Mouse (Mus musculus): ENCODE data around the gene Bpifa2.
"Not testable (repeated sequence)": the region's sequence is repeated elsewhere in the genome, so short reads cannot be mapped to it uniquely, and the experiment has no call there.

The Bpifa2 gene

GRCm38 (mm10) chr2:154007965-154008364 is at the start of gene Bpifa2:
Gene Bpifa2 (plus strand): TSS chr2:154008265.
- no peak for DNase-seq (ENCODE audit: low spot score)

DNA sequence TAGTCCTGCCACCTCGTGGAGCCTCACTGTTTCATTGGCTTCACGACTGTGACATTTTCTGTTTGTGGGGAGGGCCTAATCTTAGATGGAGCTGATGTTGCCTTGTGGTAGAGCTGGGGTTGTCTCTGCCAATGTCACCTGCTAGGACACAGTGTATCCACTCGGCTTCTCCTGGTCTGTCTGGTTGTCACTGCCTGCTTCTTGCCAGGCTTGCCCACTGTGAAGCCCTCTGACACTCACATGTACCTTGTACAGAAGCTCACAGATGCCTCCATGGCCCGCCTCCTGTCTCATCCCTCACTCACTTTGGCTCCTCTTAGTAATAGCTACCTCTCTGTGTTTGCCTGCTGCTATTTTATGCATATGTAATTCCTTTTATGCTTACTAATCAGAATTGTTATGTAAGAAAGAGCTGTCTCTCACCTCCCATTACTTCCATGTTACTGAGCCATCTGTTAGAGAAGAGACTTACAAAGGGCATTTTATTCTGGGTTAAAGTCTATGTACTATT is 45.2 kb upstream of the Bpifa2 start:
- no peak for DNase-seq (ENCODE audit: low spot score)

- no peak for DNase-seq (ENCODE audit: low spot score)
Measured at GRCm38 (mm10) chr2:153963334-153963733, 44.7 kb upstream of the Bpifa2 start.

GRCm38 (mm10) chr2:153970221-153970620 is 37.8 kb upstream of the Bpifa2 start:
- DNase-seq (ENCODE audit: low spot score), result no peak

GRCm38 (mm10) chr2:153974582-153974981 is 33.5 kb upstream of the Bpifa2 start, which contains the start of gene Bpifa6:
Gene Bpifa6 (plus strand): TSS chr2:153974945.
- DNase-seq (ENCODE audit: low spot score), result no peak

DNA sequence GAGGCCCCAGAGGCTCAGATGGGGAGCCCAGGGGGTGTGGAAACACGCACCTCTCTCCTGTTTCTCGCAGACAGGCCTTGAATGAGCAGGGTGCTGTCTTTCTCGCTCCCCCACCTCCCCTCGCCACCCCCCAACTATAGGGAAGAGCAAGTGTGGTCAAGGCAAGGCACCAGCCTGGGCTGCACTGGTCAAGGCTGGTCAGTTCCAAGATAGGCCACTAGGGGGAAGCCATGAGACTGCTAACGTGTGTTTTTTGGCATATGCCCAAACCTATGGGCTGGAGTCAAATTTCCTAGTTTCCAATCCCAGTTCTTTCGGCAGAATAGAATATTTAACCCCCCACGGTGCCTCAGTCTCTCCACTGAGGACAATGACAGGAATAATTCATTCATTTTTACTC is 12.3 kb upstream of the Bpifa2 start:
- peak; percentile 76 for DNase-seq (ENCODE audit: low spot score)

GRCm38 (mm10) chr2:154000501-154000900 is 7.6 kb upstream of the Bpifa2 start:
- DNase-seq (ENCODE audit: low spot score), result no peak

DNA sequence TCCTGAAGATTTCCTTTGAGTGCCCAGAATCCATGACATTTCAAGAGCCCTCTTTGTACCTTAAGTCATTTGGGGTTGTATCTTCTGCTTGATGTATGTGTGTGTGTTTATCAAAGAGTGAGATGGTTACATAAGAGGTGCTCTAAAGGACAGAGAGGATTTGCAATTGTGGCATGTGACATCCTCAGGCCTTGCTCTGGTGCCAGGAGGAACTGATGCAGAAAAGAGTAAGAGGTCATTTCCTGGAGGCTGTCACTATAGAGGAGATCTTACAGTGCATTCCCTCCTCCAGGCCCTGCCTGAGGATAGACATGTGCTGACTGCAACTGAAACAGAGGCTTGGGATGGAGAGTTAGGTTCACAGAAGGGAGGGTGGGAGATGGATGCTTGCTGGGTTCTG is 7.0 kb upstream of the Bpifa2 start:
- DNase-seq (ENCODE audit: low spot score), result no peak

DNA sequence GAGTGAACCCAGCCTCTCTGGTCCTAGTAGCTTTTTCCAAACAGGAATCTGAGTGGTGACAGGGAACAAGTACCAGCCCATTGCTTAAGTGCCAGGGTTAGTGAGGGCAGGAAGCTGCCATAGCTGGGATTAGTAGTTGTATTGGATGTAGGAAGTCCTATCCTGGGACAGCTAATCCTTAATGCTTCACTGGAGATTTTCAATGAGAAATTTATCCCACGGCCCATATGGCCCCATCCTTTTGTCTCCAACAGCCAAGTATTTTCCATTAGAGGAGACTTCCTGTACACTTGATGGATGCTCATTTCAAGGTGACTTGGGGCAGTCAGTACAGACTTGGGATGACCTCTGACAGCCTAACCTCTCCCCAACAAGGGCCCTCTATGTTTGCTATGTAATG is 3.6 kb upstream of the Bpifa2 start:
- no peak for DNase-seq (ENCODE audit: low spot score)

DNA sequence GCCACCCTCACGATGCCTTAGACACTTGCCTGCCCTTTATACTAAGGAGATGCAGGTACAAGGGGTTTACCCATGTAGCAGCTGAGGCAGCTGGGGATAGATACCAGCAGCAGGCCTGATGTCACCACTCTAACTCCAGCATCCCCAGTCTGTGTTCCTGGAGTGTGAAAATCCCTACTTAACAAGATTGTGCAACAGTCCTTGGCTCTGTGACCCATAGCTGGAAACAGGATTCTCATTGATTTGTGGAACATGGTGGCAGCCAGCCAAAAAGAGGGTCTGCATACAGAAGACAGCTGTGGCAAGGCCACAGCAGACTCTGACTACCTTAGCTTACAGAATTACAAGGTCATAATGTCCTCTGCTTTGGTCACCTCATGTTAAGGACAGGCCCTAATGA is 3.0 kb upstream of the Bpifa2 start:
- DNase-seq (ENCODE audit: low spot score), result no peak

DNA sequence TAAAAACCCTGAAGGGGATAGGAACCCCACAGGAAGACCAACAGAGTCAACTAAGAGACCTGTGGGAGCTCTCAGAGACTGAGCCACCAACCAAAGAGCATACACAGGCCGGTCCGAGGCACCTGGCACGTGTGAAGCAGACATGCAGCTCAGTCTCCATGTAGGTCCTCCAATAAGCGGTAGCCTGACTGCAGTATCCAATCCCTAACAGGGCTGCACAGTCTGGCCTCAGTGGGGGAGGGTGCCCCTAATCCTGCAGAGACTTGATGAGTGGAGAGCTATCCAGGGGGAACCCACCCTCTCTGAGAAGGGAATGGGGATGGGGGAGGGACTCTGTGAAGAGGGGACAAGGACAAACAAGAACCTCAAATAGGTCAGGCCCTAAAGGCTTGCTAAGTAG is 2.3 kb upstream of the Bpifa2 start:
- no peak for DNase-seq (ENCODE audit: low spot score)

GRCm38 (mm10) chr2:154006331-154006730 is 1.7 kb upstream of the Bpifa2 start:
- no peak for DNase-seq (ENCODE audit: low spot score)

- DNase-seq (ENCODE audit: low spot score), result no peak
Measured at GRCm38 (mm10) chr2:154007381-154007780, 684 bp upstream of the Bpifa2 start.

GRCm38 (mm10) chr2:154017990-154018389 is 9.9 kb downstream of the Bpifa2 start:
- no peak for DNase-seq (ENCODE audit: low spot score)

DNA sequence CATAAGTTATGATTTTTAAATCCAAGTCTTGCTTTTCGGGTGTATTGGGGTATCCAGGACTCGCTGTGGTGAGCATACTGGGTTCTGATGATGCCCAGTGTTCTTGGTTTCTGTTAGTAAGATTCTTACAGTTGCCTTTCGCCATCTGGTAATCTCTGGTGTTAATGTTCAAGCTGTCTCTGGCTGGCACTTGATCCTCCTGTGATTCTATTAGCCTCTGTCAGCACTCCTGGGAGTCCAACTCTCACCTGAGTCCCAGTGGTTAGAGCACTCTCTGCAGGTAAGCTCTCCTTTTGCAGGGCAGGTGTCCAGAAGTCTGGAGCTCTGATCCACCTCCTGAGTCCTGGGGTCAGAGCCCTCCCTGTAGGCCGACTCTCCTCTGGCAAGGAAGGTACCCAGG is 16.6 kb downstream of the Bpifa2 start:
- not testable (repeated sequence) for DNase-seq (ENCODE audit: low spot score)

- peak; percentile 5 for DNase-seq (ENCODE audit: low spot score)
Measured at GRCm38 (mm10) chr2:154038932-154039331, 30.9 kb downstream of the Bpifa2 start.

DNA sequence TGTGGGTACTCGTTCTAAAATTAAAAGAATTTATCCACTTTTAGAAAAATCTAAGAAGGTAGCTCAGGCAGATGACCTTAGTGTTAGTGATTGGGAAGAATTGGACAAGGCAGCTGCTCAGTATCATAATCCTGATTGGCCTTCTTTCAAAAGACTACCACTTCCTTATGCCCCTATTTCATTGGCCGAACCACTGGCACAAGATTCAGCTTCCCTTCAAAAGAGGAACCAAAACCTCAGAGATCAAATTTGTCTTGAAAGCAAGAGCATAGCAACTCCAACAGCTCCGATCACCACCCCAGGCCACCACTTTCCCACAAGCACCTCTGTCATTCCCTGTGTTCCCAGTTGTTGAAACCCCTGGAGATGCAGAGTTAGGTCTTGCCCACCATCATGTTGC is 36.7 kb downstream of the Bpifa2 start:
- DNase-seq (ENCODE audit: low spot score), result no peak

GRCm38 (mm10) chr2:154058690-154059089 is 50.6 kb downstream of the Bpifa2 start:
- no peak for DNase-seq (ENCODE audit: low spot score)

Data from urinary bladder, postnatal 25 days (tissue).